Mouse (Mus musculus) midbrain, embryonic 10.5 days (tissue): ENCODE data around the gene Hbp1. TPM values are rescaled to one million over a fixed set of nuclear protein-coding genes. Genes with fewer than 3 reads are reported as not detected.
A peak's percentile ranks its signal among the peaks of the same experiment; 100 is the strongest.

Source experiments
- DNase-seq: peaks from one replicate; pipeline ENCODE4 v3.0.0-alpha.2; 2017; ENCODE audit warnings: low spot score
- H3K27ac ChIP-seq: fragments of 300-500 bp; sonication (generic); replicated peaks from 2 replicates; pipeline ENCODE4 v1.5.1; 2016; ENCODE audit warnings: mild to moderate bottlenecking
- H3K27me3 ChIP-seq: fragments of 300-500 bp; sonication (generic); 2 replicates; pipeline ENCODE4 v1.6.1; 2016; ENCODE audit warnings: low read depth, mild to moderate bottlenecking; ENCODE audit not compliant: poor library complexity, severe bottlenecking
- H3K36me3 ChIP-seq: fragments of 300-500 bp; sonication (generic); 2 replicates; pipeline ENCODE4 v1.6.1; 2016; ENCODE audit warnings: mild to moderate bottlenecking, moderate library complexity
- H3K4me1 ChIP-seq: fragments of 300-500 bp; sonication (generic); 2 replicates; pipeline ENCODE4 v1.6.1; 2016
- H3K4me3 ChIP-seq: fragments of 300-500 bp; sonication (generic); 2 replicates; pipeline ENCODE4 v1.5.1; 2016; ENCODE audit warnings: mild to moderate bottlenecking, moderate library complexity
- H3K9me3 ChIP-seq: fragments of 300-500 bp; sonication (generic); replicated peaks from 2 replicates; pipeline ENCODE4 v1.6.1; 2016; ENCODE audit warnings: mild to moderate bottlenecking
- WGBS: fragments of 180-500 bp; shearing (Covaris S2); methylation state at CpG from one replicate; pipeline ENCODE4 v1.1.7; 2016; 5-methylcytosine and 5-hydroxymethylcytosine counted together
- polyA plus RNA-seq: library from polyadenylated mRNA; unstranded; fragments of >200 nt; fragmentation: Nextera tagmentation; extraction: Ambion mirVana; gene quantifications from 2 replicates; pipeline ENCODE4 v1.2.1, GENCODE M21; 2016

Gene Hbp1
- polyA plus RNA-seq, 1 experiment from 2014 or later = 78.2 TPM

- Histone ChIP-seq H3K27me3 (no peaks in the 10 kb centered on the region), H3K36me3 (peaks cover 9% of the 10 kb centered on the region), H3K4me3 (peak overlapping the region; percentile 84), H3K27ac (peak overlapping the region; percentile 100), H3K9me3 (no peaks in the 10 kb centered on the region), H3K4me1 (peaks cover 16% of the 10 kb centered on the region)
- 33% methylated on average over 7 of the region's 7 CpGs for WGBS
- no peak for DNase-seq
Measured at GRCm38 (mm10) chr12:31948101-31949000, 2.0 kb downstream of the Hbp1 start.

- Histone ChIP-seq H3K9me3 (no peaks in the 10 kb centered on the region), H3K36me3 (peaks cover 18% of the 10 kb centered on the region), H3K4me3 (no peak overlapping the region), H3K27ac (no peak overlapping the region), H3K4me1 (peaks cover 16% of the 10 kb centered on the region), H3K27me3 (no peaks in the 10 kb centered on the region)
- DNase-seq = no peak
- 89% methylated on average over 5 of the region's 5 CpGs for WGBS
Measured at GRCm38 (mm10) chr12:31947476-31947875, 2.9 kb downstream of the Hbp1 start.

- DNase-seq = no peak
- peaks cover 45% of the 10 kb centered on the region for H3K36me3 ChIP-seq
- 93% methylated on average over 2 of the region's 2 CpGs for WGBS
Measured at GRCm38 (mm10) chr12:31944405-31944804, 5.9 kb downstream of the Hbp1 start.

GRCm38 (mm10) chr12:31943020-31943654, 7.2 kb downstream of the Hbp1 start:
- Histone ChIP-seq H3K36me3 (peaks cover 58% of the 10 kb centered on the region), H3K27ac (no peak overlapping the region), H3K4me3 (no peak overlapping the region), H3K9me3 (no peaks in the 10 kb centered on the region), H3K27me3 (no peaks in the 10 kb centered on the region), H3K4me1 (peaks cover 4% of the 10 kb centered on the region; the same call in 1 of the 2 replicates)
- no peak for DNase-seq
- 90% methylated on average over 4 of the region's 4 CpGs for WGBS

More at GRCm38 (mm10) chr12:31944405-31944804, 5.9 kb downstream of the Hbp1 start:
- Histone ChIP-seq H3K4me3 (no peak overlapping the region), H3K9me3 (no peaks in the 10 kb centered on the region), H3K27me3 (no peaks in the 10 kb centered on the region), H3K4me1 (peaks cover 9% of the 10 kb centered on the region), H3K27ac (no peak overlapping the region)

- Histone ChIP-seq H3K36me3 (peaks cover 95% of the 10 kb centered on the region), H3K4me3 (no peak overlapping the region), H3K27me3 (no peaks in the 10 kb centered on the region), H3K4me1 (no peaks in the 10 kb centered on the region), H3K9me3 (no peaks in the 10 kb centered on the region), H3K27ac (no peak overlapping the region)
- DNase-seq = no peak
Measured at GRCm38 (mm10) chr12:31939026-31939425, 11.3 kb downstream of the Hbp1 start.

GRCm38 (mm10) chr12:31938391-31938997, 11.8 kb downstream of the Hbp1 start:
- Histone ChIP-seq H3K9me3 (no peaks in the 10 kb centered on the region), H3K27ac (no peak overlapping the region), H3K4me3 (no peak overlapping the region), H3K4me1 (no peaks in the 10 kb centered on the region), H3K36me3 (peaks cover 96% of the 10 kb centered on the region), H3K27me3 (no peaks in the 10 kb centered on the region)
- 90% methylated on average over 4 of the region's 4 CpGs for WGBS
- DNase-seq = no peak

- no peaks in the 10 kb centered on the region for H3K9me3 ChIP-seq
- H3K36me3 ChIP-seq = peaks cover 96% of the 10 kb centered on the region
- 94% methylated on average over 3 of the region's 3 CpGs for WGBS
Measured at GRCm38 (mm10) chr12:31937613-31938012, 12.7 kb downstream of the Hbp1 start.

GRCm38 (mm10) chr12:31936657-31937300, 13.6 kb downstream of the Hbp1 start:
- no peaks in the 10 kb centered on the region for H3K9me3 ChIP-seq
- H3K27me3 ChIP-seq = no peaks in the 10 kb centered on the region
- no peak for DNase-seq
- H3K4me3 ChIP-seq = no peak overlapping the region
- WGBS = 46% methylated on average over 6 of the region's 6 CpGs
- H3K27ac ChIP-seq = no peak overlapping the region
- H3K36me3 ChIP-seq = peaks cover 96% of the 10 kb centered on the region
- no peaks in the 10 kb centered on the region for H3K4me1 ChIP-seq

More at GRCm38 (mm10) chr12:31937613-31938012, 12.7 kb downstream of the Hbp1 start:
- H3K27ac ChIP-seq = no peak overlapping the region
- no peak for DNase-seq
- no peaks in the 10 kb centered on the region for H3K4me1 ChIP-seq
- H3K27me3 ChIP-seq = no peaks in the 10 kb centered on the region
- no peak overlapping the region for H3K4me3 ChIP-seq

- Histone ChIP-seq H3K27ac (no peak overlapping the region), H3K4me3 (no peak overlapping the region), H3K9me3 (no peaks in the 10 kb centered on the region), H3K4me1 (no peaks in the 10 kb centered on the region), H3K36me3 (peaks cover 96% of the 10 kb centered on the region), H3K27me3 (no peaks in the 10 kb centered on the region)
- WGBS = 96% methylated on average over 3 of the region's 3 CpGs
- DNase-seq = no peak
Measured at GRCm38 (mm10) chr12:31931818-31932217, 18.5 kb downstream of the Hbp1 start.

GRCm38 (mm10) chr12:31928498-31928897, 21.8 kb downstream of the Hbp1 start:
- WGBS = 93% methylated on average over 3 of the region's 3 CpGs

GRCm38 (mm10) chr12:31926661-31927061, 23.7 kb downstream of the Hbp1 start:
- 60% methylated on average over 4 of the region's 4 CpGs for WGBS
- H3K4me3 ChIP-seq = no peak overlapping the region
- H3K9me3 ChIP-seq = no peaks in the 10 kb centered on the region
- DNase-seq = peak; percentile 64
- no peaks in the 10 kb centered on the region for H3K27me3 ChIP-seq
- H3K27ac ChIP-seq = no peak overlapping the region
- peaks cover 81% of the 10 kb centered on the region for H3K36me3 ChIP-seq
- H3K4me1 ChIP-seq = no peaks in the 10 kb centered on the region

More at GRCm38 (mm10) chr12:31928498-31928897, 21.8 kb downstream of the Hbp1 start:
- no peak overlapping the region for H3K27ac ChIP-seq
- DNase-seq = no peak
- peaks cover 93% of the 10 kb centered on the region for H3K36me3 ChIP-seq
- no peaks in the 10 kb centered on the region for H3K27me3 ChIP-seq
- no peaks in the 10 kb centered on the region for H3K4me1 ChIP-seq
- no peaks in the 10 kb centered on the region for H3K9me3 ChIP-seq
- no peak overlapping the region for H3K4me3 ChIP-seq

- no peaks in the 10 kb centered on the region for H3K4me1 ChIP-seq
- no peaks in the 10 kb centered on the region for H3K9me3 ChIP-seq
- WGBS = 91% methylated on average over 6 of the region's 6 CpGs
- no peaks in the 10 kb centered on the region for H3K27me3 ChIP-seq
- no peak overlapping the region for H3K4me3 ChIP-seq
- H3K27ac ChIP-seq = no peak overlapping the region
- peaks cover 68% of the 10 kb centered on the region for H3K36me3 ChIP-seq
- no peak for DNase-seq
Measured at GRCm38 (mm10) chr12:31925343-31925742, 25.0 kb downstream of the Hbp1 start.
